Mouse (Mus musculus): ENCODE results near the gene Mb.

The Mb gene

DNA sequence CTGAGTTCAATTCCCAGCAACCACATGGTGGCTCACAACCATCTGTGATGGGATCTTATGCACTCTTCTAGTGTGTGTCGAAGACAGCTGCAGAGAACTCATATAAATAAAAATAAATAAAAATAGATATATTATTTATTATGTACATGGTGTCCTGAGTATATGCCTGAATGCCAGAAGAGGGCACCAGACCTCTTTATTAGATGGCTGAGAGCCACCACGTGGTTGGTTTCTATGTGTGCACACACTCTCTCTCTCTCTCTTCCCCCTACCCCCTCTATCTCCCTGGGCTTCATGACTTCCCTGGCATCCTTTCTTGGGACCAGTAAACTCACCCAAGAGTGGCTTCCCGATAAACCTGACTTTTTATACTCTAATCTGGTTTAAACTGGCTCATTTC is 67.7 kb downstream of the Mb start:
- peak; percentile 59 for DNase-seq (ENCODE audit: low read depth, low spot score)

GRCm38 (mm10) chr15:76979799-76980198 is 70.7 kb downstream of the Mb start:
- no peak for DNase-seq (ENCODE audit: low read depth, low spot score)

DNA sequence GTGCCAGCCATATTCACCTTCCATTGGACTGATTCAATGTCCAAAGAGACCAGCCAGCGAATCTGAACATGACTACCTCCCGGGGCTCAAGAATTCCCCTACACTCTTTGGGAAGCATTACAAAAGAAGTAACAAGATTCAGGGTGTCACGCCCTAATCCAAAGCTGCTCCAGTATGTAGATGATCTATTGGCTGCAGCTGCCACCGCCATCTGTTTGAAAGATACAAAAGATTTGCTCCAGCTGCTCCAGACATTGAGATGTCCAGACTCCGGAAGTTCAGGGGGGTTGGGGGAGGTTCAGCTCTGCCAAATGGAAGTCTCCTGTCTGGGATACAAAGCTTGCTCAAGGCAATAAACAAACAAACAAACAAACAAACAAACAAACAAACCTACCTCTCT is 73.9 kb downstream of the Mb start:
- DNase-seq (ENCODE audit: low read depth, low spot score): peak; percentile 98

GRCm38 (mm10) chr15:76973855-76974651 is 76.4 kb downstream of the Mb start:
- peak; percentile 97 for DNase-seq (ENCODE audit: low read depth, low spot score)

GRCm38 (mm10) chr15:76973272-76973854 is 77.1 kb downstream of the Mb start:
- peak; percentile 68 for DNase-seq (ENCODE audit: low read depth, low spot score)

DNA sequence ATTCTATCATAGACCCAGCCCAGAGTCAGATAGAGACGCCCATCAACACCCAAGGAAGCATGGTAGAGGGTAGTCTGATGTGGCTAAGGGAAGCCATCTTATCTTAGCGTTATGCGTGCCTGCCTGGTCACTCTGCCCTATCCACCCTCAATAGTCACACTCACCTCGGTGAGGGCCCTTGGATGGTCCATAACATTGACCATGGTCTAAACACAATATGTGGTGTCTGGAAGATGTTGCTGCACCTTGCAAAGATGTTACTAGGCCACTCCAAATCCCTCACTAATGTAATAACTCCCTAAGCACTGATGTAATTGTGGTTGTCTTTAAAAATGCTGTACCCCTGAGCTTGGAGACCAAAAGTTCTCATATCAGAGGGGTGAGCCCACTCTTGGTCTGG is 77.8 kb downstream of the Mb start:
- DNase-seq (ENCODE audit: low read depth, low spot score): no peak
